Mouse (Mus musculus): ENCODE measurements around the gene Igdcc3. TPM values are rescaled to one million over a fixed set of nuclear protein-coding genes. Genes with fewer than 3 reads are reported as not detected.
A peak's percentile ranks its signal among the peaks of the same experiment; 100 is the strongest.
"Not testable (repeated sequence)": the region's sequence is repeated elsewhere in the genome, so short reads cannot be mapped to it uniquely, and the experiment has no call there.

Igdcc3 gene
- total and polyA plus RNA-seq, 3 experiments, result 0.49 TPM; not detected in 2

DNA sequence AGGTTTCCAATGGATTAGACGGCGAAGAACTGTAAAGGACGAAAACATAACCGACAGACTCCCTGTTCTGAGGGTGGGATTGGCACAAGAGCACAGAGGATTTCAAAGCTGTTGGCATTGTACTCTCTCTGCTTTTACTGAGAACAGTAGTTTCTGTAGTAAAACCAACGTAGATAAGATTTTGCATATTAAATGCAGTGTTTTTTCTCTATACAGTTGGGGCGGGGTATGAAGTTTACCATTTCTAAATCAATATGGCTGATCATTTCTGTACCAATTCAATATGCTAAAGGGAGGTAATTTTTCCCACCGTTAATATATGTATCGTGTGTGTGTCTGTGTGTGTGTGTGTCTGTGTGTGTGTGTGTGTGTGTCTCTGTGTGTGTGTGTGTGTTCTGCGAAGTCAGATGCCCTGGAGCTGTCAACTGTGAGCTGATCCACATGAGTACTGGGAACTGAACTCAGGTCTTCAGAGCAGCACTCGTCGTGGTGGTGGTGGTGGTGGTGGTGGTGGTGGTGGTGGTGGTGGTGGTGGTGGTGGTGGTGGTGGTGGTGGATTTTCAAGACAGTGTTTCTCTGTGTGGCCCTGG lies 61.3 kb downstream of the Igdcc3 start:
- peak; percentile 4; the same call in 1 of the 2 replicates for ATAC-seq (ENCODE audit: extremely low read depth, insufficient number of reproducible peaks, low FRiP score, poor library complexity, severe bottlenecking)
- H3K36me3 ChIP-seq (replicated peaks), result no peaks in the 10 kb centered on the region
- peak overlapping the region; percentile 38 for H3K4me3 ChIP-seq (ENCODE audit: low read depth, low read length)
- no peak for DNase-seq (ENCODE audit: low spot score)
- peaks cover 67% of the 10 kb centered on the region for H3K4me1 ChIP-seq (ENCODE audit: insufficient read depth, low read depth, low read length)
- H3K27me3 ChIP-seq (ENCODE audit: insufficient read depth, low read length), result no peaks in the 10 kb centered on the region
- no peak for TF ChIP-seq GATA1 (IDR thresholded peaks at IDR 0.05; ENCODE audit: borderline replicate concordance, low read length)
- no peak for TF ChIP-seq TAL1 (conservative IDR thresholded peaks at IDR 0.05; ENCODE audit: low read depth, low read length)
- no peaks in the 10 kb centered on the region for H3K9me3 ChIP-seq (replicated peaks)

DNA sequence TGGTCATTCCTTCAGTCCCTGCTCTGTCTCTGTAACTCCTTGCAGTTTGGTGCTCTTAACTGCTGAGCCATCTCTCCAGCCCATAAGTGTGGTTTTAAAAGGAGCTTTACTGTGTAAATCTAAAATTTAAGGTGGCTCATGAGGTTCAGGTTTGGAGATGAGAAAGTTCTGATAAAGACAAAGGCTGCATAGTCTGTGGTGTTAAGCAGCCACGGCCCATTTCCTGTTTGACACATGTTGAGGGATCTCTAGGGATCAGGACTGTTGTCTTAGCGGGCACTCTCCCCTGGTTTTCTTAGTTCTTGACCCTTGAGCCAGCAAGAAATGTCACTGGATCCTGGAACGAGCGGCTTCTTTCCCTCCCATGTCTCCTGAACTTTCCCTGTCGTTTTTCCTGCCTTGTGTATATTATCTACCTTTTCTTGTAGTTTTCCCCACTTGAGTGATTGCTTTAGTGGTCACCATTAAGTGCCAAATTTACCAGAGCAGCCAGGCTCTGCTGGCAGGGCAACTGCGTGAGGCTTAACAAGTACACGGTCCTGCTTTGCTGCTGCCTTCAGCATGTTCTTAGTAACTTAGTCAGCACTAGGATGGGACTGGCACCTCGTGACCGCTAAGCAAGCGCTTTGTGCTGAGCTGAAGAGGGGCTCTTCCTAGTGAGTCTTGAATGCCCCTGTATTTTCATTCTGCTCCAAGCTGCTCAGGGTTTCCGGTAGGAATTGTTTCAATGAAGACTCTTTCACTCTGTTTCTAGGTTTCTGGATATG lies 64.2 kb downstream of the Igdcc3 start:
- ATAC-seq (ENCODE audit: extremely low read depth, insufficient number of reproducible peaks, low FRiP score, poor library complexity, severe bottlenecking) (no peak), DNase-seq (ENCODE audit: low spot score) (no peak)
- Histone ChIP-seq H3K36me3 (replicated peaks) (no peaks in the 10 kb centered on the region), H3K9me3 (replicated peaks) (peaks cover 10% of the 10 kb centered on the region), H3K4me3 (ENCODE audit: low read depth, low read length) (no peak overlapping the region), H3K27me3 (ENCODE audit: insufficient read depth, low read length) (no peaks in the 10 kb centered on the region), H3K4me1 (ENCODE audit: insufficient read depth, low read depth, low read length) (peaks cover 67% of the 10 kb centered on the region)
- TF ChIP-seq TAL1 (conservative IDR thresholded peaks at IDR 0.05; ENCODE audit: low read depth, low read length), result no peak
- TF ChIP-seq POLR2AphosphoS5 (IDR thresholded peaks at IDR 0.05; ENCODE audit: insufficient replicate concordance, low read depth, low read length), result no peak
- TF ChIP-seq GATA2 (IDR thresholded peaks at IDR 0.05; ENCODE audit: borderline replicate concordance, low read depth, low read length), result no peak
- TF ChIP-seq CTCF (IDR thresholded peaks at IDR 0.05; ENCODE audit: low read depth, low read length), result no peak

DNA sequence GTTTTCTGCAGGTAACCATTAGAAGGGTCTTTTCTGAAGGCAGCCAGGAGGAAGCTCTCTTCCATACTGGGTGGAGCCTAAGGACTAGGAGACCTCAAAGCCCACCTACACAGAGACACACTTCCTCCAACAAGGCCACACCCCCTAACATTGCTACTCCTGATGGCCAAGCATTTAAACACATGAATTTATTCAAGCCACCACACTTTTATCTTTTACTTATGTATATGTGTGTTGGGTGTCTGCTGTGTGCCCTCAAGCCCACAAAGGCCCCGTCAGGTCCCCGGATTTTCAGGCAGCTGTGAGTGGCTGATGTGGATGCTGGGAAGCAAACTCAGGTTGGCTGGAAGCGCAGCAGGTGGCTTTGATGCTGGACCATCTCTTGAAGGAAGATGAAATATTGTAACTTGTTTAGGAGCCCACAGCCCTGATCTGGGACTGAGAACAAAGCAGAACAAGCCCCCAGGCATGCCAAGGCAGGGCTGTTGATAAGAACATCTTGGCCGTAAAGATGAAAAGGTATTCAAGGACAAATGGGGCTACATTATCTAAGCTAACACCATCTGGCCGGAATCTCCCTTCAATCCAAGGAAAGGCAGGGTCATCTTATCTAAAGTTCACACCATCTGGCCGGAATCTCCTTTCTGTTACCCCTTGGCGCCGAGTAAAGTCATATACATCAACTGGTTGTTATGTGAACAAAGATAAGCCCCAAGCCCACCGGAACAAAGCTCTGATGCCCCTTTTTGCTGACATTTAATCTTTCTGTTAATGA lies 66.2 kb downstream of the Igdcc3 start:
- peak; percentile 68 for TF ChIP-seq TAL1 (conservative IDR thresholded peaks at IDR 0.05; ENCODE audit: low read depth, low read length)
- H3K4me1 ChIP-seq (ENCODE audit: insufficient read depth, low read depth, low read length), result peaks cover 74% of the 10 kb centered on the region
- H3K27me3 ChIP-seq (ENCODE audit: insufficient read depth, low read length); DNase-seq (ENCODE audit: low spot score); H3K36me3 ChIP-seq (replicated peaks); ATAC-seq (ENCODE audit: extremely low read depth, insufficient number of reproducible peaks, low FRiP score, poor library complexity, severe bottlenecking): not testable (repeated sequence)
- peak overlapping the region; percentile 53; the same call in 1 of the 2 replicates for H3K4me3 ChIP-seq (ENCODE audit: low read depth, low read length)
- peaks cover 10% of the 10 kb centered on the region for H3K9me3 ChIP-seq (replicated peaks)

DNA sequence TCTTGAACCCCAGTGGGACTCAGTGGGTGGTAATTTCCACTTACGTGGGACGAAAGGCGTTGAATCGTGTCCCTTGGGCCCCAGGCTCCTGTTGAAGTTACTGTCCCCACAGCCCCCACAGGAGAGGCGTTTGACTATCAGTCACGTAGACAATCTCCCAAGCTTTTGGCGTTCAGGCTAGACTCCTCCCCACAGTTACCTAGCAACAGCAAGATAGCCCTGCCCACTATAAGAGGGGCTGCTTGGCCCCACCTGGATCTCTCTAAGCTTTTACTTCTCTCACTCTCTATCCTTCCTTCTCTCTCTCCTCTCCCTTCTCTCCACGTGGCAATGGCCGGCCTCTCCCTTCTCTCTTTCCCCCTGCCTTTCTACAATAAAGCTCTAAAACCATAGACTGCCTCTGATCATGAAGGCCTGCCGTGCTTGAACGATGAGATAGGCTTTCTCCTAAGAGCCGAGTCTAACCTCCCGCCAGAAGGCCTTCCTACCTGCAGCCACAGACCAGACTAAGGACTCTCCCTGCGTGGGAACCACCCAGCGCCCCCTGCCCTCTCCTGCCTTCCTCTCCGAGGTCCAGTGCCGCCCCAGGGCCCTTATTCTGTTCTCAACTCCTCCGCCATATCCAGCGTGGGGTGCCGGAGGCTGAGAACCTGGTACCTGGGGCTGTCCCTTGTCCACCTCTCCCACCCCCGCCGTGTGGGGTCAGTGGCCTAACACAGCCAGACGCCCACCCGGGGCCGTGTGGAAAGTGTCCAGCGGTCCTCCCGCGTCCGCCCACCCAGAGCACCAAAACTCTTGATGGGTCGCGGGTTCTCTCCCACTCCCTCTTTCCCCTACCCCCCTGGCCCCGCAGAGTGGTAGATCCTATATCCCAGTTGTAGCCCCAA lies 67.5 kb downstream of the Igdcc3 start:
- TF ChIP-seq CTCF (IDR thresholded peaks at IDR 0.05; ENCODE audit: low read depth, low read length) (no peak), POLR2AphosphoS5 (IDR thresholded peaks at IDR 0.05; ENCODE audit: insufficient replicate concordance, low read depth, low read length) (no peak), TAL1 (conservative IDR thresholded peaks at IDR 0.05; ENCODE audit: low read depth, low read length) (no peak), GATA2 (IDR thresholded peaks at IDR 0.05; ENCODE audit: borderline replicate concordance, low read depth, low read length) (no peak), GATA1 (IDR thresholded peaks at IDR 0.05; ENCODE audit: borderline replicate concordance, low read length) (no peak)
- no peaks in the 10 kb centered on the region for H3K27me3 ChIP-seq (ENCODE audit: insufficient read depth, low read length)
- H3K4me3 ChIP-seq (ENCODE audit: low read depth, low read length), result peak overlapping the region; percentile 51; the same call in 1 of the 2 replicates
- H3K9me3 ChIP-seq (replicated peaks), result peaks cover 16% of the 10 kb centered on the region
- no peaks in the 10 kb centered on the region for H3K36me3 ChIP-seq (replicated peaks)
- peaks cover 67% of the 10 kb centered on the region for H3K4me1 ChIP-seq (ENCODE audit: insufficient read depth, low read depth, low read length)
- DNase-seq (ENCODE audit: low spot score) (no peak), ATAC-seq (ENCODE audit: extremely low read depth, insufficient number of reproducible peaks, low FRiP score, poor library complexity, severe bottlenecking) (no peak)

DNA sequence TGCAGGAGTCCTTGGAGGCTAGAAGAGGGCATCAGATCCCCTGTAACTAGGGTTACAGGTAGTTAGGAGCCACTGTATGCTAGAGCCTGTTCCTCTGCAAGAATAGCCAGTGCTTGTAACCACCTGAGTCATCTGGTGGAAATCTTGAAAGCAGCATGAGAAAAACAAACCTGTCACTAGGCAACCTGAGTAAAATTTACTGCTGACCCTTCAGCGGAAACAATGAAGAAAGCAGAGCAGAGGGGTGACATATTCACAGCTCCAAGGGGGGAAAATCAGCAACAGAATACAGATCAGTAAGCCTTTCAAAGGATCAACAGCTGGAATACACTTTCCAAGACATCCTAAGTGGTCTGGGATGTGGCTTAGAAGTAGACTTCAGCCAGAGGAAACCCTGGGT lies 70.6 kb downstream of the Igdcc3 start:
- Histone ChIP-seq H3K27me3 (ENCODE audit: insufficient read depth, low read length) (no peaks in the 10 kb centered on the region), H3K36me3 (replicated peaks) (peaks cover 4% of the 10 kb centered on the region), H3K4me3 (ENCODE audit: low read depth, low read length) (no peak overlapping the region), H3K4me1 (ENCODE audit: insufficient read depth, low read depth, low read length) (peaks cover 64% of the 10 kb centered on the region), H3K9me3 (replicated peaks) (peaks cover 24% of the 10 kb centered on the region)
- DNase-seq (ENCODE audit: low spot score) (no peak), ATAC-seq (ENCODE audit: extremely low read depth, insufficient number of reproducible peaks, low FRiP score, poor library complexity, severe bottlenecking) (no peak)
- TF ChIP-seq TAL1 (conservative IDR thresholded peaks at IDR 0.05; ENCODE audit: low read depth, low read length), result no peak
- no peak for TF ChIP-seq GATA1 (IDR thresholded peaks at IDR 0.05; ENCODE audit: borderline replicate concordance, low read length)
- no peak for TF ChIP-seq CTCF (IDR thresholded peaks at IDR 0.05; ENCODE audit: low read depth, low read length)
- no peak for TF ChIP-seq POLR2AphosphoS5 (IDR thresholded peaks at IDR 0.05; ENCODE audit: insufficient replicate concordance, low read depth, low read length)
- no peak for TF ChIP-seq GATA2 (IDR thresholded peaks at IDR 0.05; ENCODE audit: borderline replicate concordance, low read depth, low read length)

DNA sequence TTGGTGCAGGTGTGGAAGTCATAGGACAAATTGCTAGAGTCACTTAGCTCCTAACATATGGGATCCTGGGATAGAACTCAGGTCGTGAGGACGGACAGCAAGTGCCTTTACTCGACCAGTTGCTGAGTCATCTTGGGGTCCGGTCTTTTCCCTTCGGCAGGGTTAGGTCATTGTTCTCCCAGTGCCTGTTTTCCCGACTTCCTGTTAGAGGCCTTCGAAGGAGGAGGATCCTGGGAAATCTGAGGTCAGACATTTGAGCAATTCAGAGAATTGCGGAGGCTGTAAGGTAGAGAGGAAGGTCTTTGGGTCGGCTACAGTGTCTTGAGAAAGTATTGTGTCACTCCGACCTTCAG lies 73.4 kb downstream of the Igdcc3 start:
- DNase-seq (ENCODE audit: low spot score), result no peak
- peaks cover 65% of the 10 kb centered on the region for H3K4me1 ChIP-seq (ENCODE audit: insufficient read depth, low read depth, low read length)
- TF ChIP-seq GATA2 (IDR thresholded peaks at IDR 0.05; ENCODE audit: borderline replicate concordance, low read depth, low read length) (no peak), TAL1 (conservative IDR thresholded peaks at IDR 0.05; ENCODE audit: low read depth, low read length) (no peak), POLR2AphosphoS5 (IDR thresholded peaks at IDR 0.05; ENCODE audit: insufficient replicate concordance, low read depth, low read length) (no peak), CTCF (IDR thresholded peaks at IDR 0.05; ENCODE audit: low read depth, low read length) (no peak), GATA1 (IDR thresholded peaks at IDR 0.05; ENCODE audit: borderline replicate concordance, low read length) (no peak)

More for the DNA sequence above, 73.4 kb downstream of the Igdcc3 start:
- peak overlapping the region; percentile 79 for H3K4me3 ChIP-seq (ENCODE audit: low read depth, low read length)
- peaks cover 14% of the 10 kb centered on the region for H3K9me3 ChIP-seq (replicated peaks)
- no peak for ATAC-seq (ENCODE audit: extremely low read depth, insufficient number of reproducible peaks, low FRiP score, poor library complexity, severe bottlenecking)
- H3K36me3 ChIP-seq (replicated peaks), result peaks cover 7% of the 10 kb centered on the region
- H3K27me3 ChIP-seq (ENCODE audit: insufficient read depth, low read length), result no peaks in the 10 kb centered on the region
